Mouse (Mus musculus) leukemia stem cell, adult 10-12 weeks (primary cell): ENCODE measurements around the gene Mlf1. TPM values are rescaled to one million over a fixed set of nuclear protein-coding genes. Genes with fewer than 3 reads are reported as not detected.

Experiments
- polyA plus RNA-seq: library from polyadenylated mRNA; stranded (reverse); fragments of >175 nt; gene quantifications from 2 replicates; pipeline ENCODE4 v1.2.3, GENCODE M21; 2012; ENCODE audit warnings: low replicate concordance

Mlf1 gene
- polyA plus RNA-seq: not detected in 2 replicates

GRCm38 (mm10) chr3:67373872-67374271, at the start of gene Mlf1:
TSS of gene Mlf1 (plus strand) at chr3:67374097.

GRCm38 (mm10) chr3:67375063-67375462, 1.2 kb downstream of the Mlf1 start, which contains the start of gene Gm17402:
TSS of gene Gm17402 (minus strand) at chr3:67375163.

DNA sequence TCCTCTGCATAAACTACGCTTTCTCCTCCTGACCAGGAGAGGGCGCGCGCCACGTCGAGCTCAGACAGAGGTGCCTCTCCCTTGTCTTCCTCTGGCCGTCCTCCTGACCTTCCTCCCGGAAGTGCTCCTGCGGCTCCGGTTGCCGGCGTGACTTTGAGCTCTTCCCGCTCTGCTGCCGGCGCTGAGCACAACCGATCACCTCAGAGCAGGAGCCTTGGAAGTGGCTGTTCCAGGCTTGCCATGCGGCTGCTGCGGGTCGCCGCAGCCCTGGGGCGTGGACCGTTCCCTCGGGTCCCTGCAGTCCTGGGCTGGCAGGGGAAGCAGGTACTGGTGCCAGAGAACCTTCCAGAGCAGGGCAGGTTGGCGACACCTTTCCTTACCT, 56.1 kb downstream of the Mlf1 start, which contains the start of gene Gfm1:
TSS of gene Gfm1 (plus strand) at position 98 of the 382 bp plus-strand sequence.

Other genes starting within 250 kb of the Mlf1 start
- gene Gm17402, start 1.1 kb downstream of the Mlf1 start, polyA plus RNA-seq: not detected in 2 replicates
- 7.1 and 13.7 TPM in 2 replicates for gene Gfm1, start 56.0 kb downstream of the Mlf1 start, polyA plus RNA-seq
- gene Lxn, start 89.8 kb downstream of the Mlf1 start, polyA plus RNA-seq: 2.6 and 3.2 TPM in 2 replicates
- not detected in 2 replicates for gene Rarres1, start 141.4 kb downstream of the Mlf1 start, polyA plus RNA-seq
- gene Mfsd1, start 208.6 kb downstream of the Mlf1 start, polyA plus RNA-seq: 19.4 and 20.0 TPM in 2 replicates